Mouse (Mus musculus): Measurements from ENCODE around the gene St6galnac1. TPM values are rescaled to one million over a fixed set of nuclear protein-coding genes. Genes with fewer than 3 reads are reported as not detected.

Gene St6galnac1
- polyA plus RNA-seq, 1 experiment from 2014 or later = not detected

DNA sequence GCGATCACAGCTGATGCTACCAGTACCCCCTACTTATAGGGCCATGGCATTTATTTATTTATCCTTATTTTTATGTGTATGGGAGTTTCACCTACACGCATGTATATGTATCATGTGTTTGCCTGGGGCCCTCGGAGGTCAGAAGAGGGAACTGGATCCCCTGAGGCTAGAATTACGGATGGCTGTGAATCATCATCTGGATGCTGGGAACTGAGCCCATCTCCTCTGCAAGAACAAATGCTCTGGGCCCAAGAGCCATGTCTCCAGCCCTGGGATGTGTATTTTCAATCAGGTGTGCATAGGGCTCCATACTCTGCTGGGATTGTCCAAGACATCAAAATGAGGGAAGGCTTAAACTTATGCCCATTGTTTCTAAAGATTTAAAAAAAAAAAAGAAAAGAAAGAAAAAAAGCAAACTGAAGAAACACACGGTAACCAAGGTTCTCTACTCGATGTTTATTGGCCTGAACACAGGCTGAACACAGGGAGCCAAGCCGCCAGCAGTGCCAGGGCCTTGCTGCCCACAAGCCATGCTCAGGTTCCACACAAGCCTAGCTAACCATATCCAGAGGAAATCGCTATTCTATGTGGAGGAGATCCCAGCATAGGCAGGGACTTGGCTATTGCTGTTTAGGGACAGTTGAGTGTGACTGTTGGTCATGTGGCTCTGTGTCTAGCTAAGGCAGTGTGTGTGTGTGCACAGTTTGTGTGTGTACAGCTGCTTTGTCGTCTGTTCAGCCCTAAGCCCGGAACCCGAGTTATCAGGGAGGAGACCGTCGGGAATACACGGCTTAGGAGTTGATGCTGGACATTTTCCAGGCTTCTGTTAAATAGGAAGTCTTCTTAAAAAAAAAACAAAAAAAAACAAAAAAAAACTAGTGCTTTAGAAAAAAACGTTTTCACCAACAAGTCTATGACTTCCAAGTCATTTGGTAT, 31.1 kb upstream of the St6galnac1 start:
- no peaks in the 10 kb centered on the region for H3K36me3 ChIP-seq
- H3K9ac ChIP-seq = no peak overlapping the region
- no peaks in the 10 kb centered on the region for H3K27me3 ChIP-seq (replicated peaks)
- WGBS = 68% methylated on average over 15 of the region's 15 CpGs
- no peak overlapping the region for H3K4me2 ChIP-seq
- no peak for ATAC-seq (ENCODE audit: insufficient read depth, low FRiP score, low read depth)
- H3K27ac ChIP-seq = 0 out of 2 replicates have a peak overlapping the region, but pooled peaks have one; percentile 5
- no peak overlapping the region for H3K4me3 ChIP-seq (replicated peaks)
- H3K4me1 ChIP-seq = peaks cover 11% of the 10 kb centered on the region
- no peaks in the 10 kb centered on the region for H3K9me3 ChIP-seq

DNA sequence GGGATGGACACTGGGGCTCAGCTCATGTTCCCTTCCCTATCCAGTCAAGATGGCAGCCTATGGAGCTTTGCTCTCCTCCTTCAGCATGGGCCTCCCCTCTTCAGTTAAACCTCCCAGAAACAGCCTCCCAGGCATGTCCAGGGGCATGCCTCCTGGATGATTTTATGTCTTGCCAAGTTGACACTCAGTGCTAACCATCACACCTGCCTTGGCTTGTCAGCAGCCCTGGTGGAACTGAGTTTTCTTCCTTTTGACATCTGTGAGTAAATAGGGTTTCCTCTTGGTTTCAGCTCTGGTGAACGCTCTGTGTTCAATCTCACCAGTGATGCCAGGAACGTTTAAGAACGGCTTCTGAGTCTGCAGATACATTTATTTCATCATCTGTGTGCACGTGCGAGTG, 27.4 kb upstream of the St6galnac1 start:
- Histone ChIP-seq H3K4me1 (peaks cover 3% of the 10 kb centered on the region; the same call in 1 of the 2 replicates), H3K4me3 (replicated peaks) (no peak overlapping the region), H3K9me3 (no peaks in the 10 kb centered on the region), H3K9ac (no peak overlapping the region), H3K27me3 (replicated peaks) (no peaks in the 10 kb centered on the region), H3K4me2 (no peak overlapping the region), H3K27ac (no peak overlapping the region), H3K36me3 (no peaks in the 10 kb centered on the region)
- ATAC-seq (ENCODE audit: insufficient read depth, low FRiP score, low read depth) = no peak
- WGBS = 79% methylated on average over 5 of the region's 5 CpGs

DNA sequence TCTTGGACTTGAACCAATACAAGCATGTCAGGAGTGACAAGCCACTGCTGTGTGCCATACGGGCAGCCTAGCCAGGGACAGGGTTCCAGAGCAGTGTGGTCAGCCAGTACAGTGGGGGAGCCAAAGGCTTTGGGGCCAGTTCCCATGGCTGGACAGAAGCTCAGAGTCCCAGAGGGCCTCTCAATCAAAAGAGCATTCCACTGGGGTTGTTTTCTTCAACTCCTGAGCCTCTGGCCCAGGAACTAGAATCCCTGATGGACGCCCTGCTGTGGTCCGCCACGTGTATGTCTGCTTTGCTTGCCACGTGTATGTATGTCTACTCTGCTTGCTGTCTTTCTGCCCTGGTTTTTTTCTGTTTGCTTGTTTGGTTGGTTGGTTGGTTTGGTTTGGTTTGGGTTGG, 25.8 kb upstream of the St6galnac1 start:
- 67% methylated on average over 5 of the region's 5 CpGs for WGBS
- ATAC-seq (ENCODE audit: insufficient read depth, low FRiP score, low read depth) = no peak

DNA sequence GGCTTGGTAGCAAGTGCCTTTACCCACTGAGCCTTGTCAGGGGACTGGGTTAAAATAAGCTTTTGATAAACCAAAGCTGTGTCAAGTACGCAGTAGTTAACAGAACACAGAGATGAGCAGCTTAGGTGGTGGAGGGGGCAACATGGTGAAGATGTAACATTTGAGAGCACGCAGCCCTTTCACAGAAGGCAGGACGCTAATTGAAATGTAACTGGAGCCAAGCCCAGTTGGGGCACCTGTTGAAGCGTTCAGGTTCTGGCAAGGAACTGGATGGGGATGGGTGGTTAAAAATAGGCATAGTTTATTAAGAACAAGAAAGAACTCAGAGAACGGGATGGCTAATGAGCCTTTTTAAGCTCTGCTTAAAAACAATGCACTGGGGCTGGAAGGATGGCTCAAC, 24.1 kb upstream of the St6galnac1 start:
- H3K36me3 ChIP-seq = no peaks in the 10 kb centered on the region
- no peak overlapping the region for H3K4me3 ChIP-seq (replicated peaks)
- no peak for ATAC-seq (ENCODE audit: insufficient read depth, low FRiP score, low read depth)
- no peak overlapping the region for H3K9ac ChIP-seq
- WGBS = 80% methylated on average over 5 of the region's 5 CpGs
- H3K4me1 ChIP-seq = no peaks in the 10 kb centered on the region
- no peaks in the 10 kb centered on the region for H3K9me3 ChIP-seq
- H3K4me2 ChIP-seq = no peak overlapping the region
- no peaks in the 10 kb centered on the region for H3K27me3 ChIP-seq (replicated peaks)
- H3K27ac ChIP-seq = no peak overlapping the region

More for the DNA sequence above, 25.8 kb upstream of the St6galnac1 start:
- no peak overlapping the region for H3K4me2 ChIP-seq
- no peak overlapping the region for H3K4me3 ChIP-seq (replicated peaks)
- no peaks in the 10 kb centered on the region for H3K4me1 ChIP-seq
- H3K27me3 ChIP-seq (replicated peaks) = no peaks in the 10 kb centered on the region
- H3K27ac ChIP-seq = no peak overlapping the region
- H3K9me3 ChIP-seq = no peaks in the 10 kb centered on the region
- no peak overlapping the region for H3K9ac ChIP-seq
- H3K36me3 ChIP-seq = no peaks in the 10 kb centered on the region

DNA sequence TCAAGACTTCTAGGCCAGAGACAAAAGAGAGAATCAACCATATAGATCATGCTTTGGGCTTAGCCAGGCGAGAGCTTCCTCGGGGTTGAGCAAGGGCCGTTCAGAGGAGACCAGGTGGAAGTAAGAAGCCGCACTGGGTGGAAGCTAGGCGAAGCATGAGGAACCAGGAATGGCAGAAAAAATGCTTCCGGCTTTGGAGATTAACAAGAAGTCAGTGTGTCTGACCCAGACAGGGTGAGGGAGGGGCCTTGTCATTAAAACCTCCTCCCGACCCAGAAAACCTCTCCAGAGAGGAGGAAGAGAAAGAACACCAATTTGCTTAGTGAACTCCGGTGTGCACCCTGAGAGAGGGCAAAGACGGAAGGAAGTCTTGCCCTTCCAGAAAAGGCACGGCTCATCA, 8.9 kb upstream of the St6galnac1 start:
- no peak overlapping the region for H3K4me2 ChIP-seq
- no peak overlapping the region for H3K9ac ChIP-seq
- H3K27me3 ChIP-seq (replicated peaks) = no peaks in the 10 kb centered on the region
- H3K36me3 ChIP-seq = no peaks in the 10 kb centered on the region
- H3K27ac ChIP-seq = no peak overlapping the region
- no peaks in the 10 kb centered on the region for H3K9me3 ChIP-seq
- peaks cover 3% of the 10 kb centered on the region; the same call in 1 of the 2 replicates for H3K4me1 ChIP-seq
- no peak for ATAC-seq (ENCODE audit: insufficient read depth, low FRiP score, low read depth)
- H3K4me3 ChIP-seq (replicated peaks) = no peak overlapping the region
- WGBS = 89% methylated on average over 10 of the region's 10 CpGs

DNA sequence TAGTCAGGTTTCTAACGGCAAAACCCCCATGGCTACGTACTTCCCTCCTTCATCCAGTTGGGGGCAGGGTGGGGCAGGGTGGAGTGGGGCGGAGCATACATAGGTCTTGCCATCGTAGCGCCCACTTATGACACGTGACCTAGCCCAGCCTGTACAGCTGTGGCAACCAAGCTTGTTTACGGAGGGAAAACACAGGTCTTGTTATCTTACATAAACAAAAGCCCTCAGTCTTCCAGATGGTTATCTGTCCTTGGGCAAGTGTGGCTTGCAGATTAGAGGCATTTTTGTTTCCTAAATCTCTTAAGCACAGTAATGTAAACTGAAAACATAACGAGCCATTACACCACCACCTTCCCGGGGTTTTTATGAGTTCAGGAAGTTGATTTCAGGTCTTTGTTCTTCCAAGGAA, 7.4 kb upstream of the St6galnac1 start:
- 42% methylated on average over 9 of the region's 9 CpGs for WGBS
- Histone ChIP-seq H3K27ac (no peak overlapping the region), H3K4me2 (no peak overlapping the region), H3K4me1 (peaks cover 3% of the 10 kb centered on the region; the same call in 1 of the 2 replicates), H3K9ac (no peak overlapping the region), H3K36me3 (no peaks in the 10 kb centered on the region), H3K4me3 (replicated peaks) (0 out of 2 replicates have a peak overlapping the region, but pooled peaks have one; percentile 2), H3K9me3 (no peaks in the 10 kb centered on the region), H3K27me3 (replicated peaks) (no peaks in the 10 kb centered on the region)
- no peak; the same call in 1 of the 2 replicates for ATAC-seq (ENCODE audit: insufficient read depth, low FRiP score, low read depth)

DNA sequence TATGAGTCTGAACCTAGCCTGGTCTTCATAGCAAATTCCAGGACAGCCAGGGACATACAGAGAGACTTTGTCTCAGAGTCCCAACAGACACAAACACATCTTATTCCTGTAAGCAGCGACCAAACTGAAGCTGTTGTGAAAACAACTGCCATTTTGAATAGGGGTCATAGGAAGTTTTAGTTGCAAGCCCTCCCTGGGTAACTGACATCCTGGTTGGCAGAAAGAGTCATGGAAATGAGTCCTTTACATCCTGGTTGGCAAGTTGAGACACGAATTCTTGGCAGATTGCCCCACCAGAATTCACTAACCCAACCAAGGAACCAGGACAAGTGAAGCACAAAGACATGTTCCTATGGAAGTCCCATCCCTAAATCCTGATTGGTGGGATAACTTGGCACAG, 2.1 kb downstream of the St6galnac1 start:
- Histone ChIP-seq H3K27me3 (replicated peaks) (no peaks in the 10 kb centered on the region), H3K4me3 (replicated peaks) (no peak overlapping the region), H3K4me1 (no peaks in the 10 kb centered on the region), H3K27ac (no peak overlapping the region), H3K36me3 (no peaks in the 10 kb centered on the region), H3K9me3 (no peaks in the 10 kb centered on the region), H3K4me2 (no peak overlapping the region), H3K9ac (no peak overlapping the region)
- ATAC-seq (ENCODE audit: insufficient read depth, low FRiP score, low read depth) = no peak
- WGBS = 52% methylated on average over 2 of the region's 2 CpGs

DNA sequence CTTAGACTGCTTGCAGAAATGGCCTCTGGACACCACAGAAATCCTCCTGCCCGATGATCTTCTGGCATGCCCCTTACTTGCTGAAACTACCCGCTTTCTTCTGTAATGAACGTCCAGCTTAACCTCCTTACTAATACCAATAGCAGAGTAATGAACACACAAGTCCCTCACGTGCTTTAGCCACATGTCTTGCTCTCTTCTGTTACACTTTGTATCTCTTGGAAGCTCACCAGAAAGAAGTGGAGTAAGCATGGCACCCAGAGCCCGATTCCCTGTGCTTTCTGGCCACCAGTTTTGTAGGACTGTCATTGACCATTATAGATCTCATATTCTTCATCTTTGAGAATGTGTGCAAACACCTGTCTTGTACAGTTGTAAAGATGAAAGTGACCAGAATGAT, 5.4 kb downstream of the St6galnac1 start:
- Histone ChIP-seq H3K36me3 (no peaks in the 10 kb centered on the region), H3K9me3 (no peaks in the 10 kb centered on the region), H3K27ac (no peak overlapping the region), H3K4me3 (replicated peaks) (no peak overlapping the region), H3K4me2 (no peak overlapping the region), H3K9ac (no peak overlapping the region), H3K4me1 (no peaks in the 10 kb centered on the region), H3K27me3 (replicated peaks) (no peaks in the 10 kb centered on the region)
- 77% methylated on average over 5 of the region's 5 CpGs for WGBS
- ATAC-seq (ENCODE audit: insufficient read depth, low FRiP score, low read depth) = no peak

DNA sequence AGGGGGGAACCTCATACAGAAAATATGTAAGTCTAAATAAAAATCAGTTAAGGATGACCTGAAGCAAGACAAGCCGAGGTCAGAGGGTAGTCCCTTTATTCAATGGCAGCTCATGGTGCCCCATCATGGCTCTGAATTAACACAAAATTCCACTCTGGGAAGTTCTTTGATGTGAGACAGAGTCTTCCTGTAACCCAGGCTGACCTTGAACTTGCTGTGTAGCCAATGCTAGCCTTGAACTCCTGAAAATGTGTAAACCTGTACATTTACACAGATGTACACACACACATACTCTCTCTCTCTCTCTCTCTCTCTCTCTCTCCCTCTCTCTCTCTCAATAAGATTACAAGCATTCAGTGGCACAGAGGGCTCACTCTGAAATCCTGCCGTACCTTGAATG, 10.4 kb downstream of the St6galnac1 start:
- WGBS = 88% methylated on average over 2 of the region's 2 CpGs
- Histone ChIP-seq H3K9ac (no peak overlapping the region), H3K4me2 (no peak overlapping the region), H3K9me3 (no peaks in the 10 kb centered on the region), H3K4me3 (replicated peaks) (no peak overlapping the region), H3K36me3 (no peaks in the 10 kb centered on the region), H3K27me3 (replicated peaks) (no peaks in the 10 kb centered on the region), H3K27ac (no peak overlapping the region), H3K4me1 (no peaks in the 10 kb centered on the region)
- no peak for ATAC-seq (ENCODE audit: insufficient read depth, low FRiP score, low read depth)

DNA sequence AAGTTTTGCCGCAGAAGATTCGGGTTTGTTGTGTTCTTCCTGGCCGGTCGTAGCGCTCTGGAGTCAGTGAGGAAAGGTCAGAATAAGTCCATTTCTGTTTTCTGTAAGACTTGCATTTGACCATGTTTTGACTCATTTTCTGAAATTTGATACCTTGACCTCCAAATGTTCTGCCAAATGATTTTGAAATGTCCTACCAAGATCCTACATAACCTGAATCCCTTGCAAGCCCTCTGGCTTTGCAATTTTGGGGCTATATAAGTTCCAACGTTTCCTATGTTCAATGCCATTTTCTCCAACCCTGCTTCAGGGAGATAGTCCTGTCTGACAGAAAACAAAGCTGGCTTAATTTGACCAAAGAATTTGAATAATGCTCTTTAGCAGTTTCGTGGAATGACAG, 11.0 kb downstream of the St6galnac1 start:
- Histone ChIP-seq H3K27ac (no peak overlapping the region), H3K9me3 (no peaks in the 10 kb centered on the region), H3K9ac (no peak overlapping the region), H3K27me3 (replicated peaks) (no peaks in the 10 kb centered on the region), H3K36me3 (no peaks in the 10 kb centered on the region), H3K4me1 (no peaks in the 10 kb centered on the region), H3K4me3 (replicated peaks) (no peak overlapping the region), H3K4me2 (no peak overlapping the region)
- WGBS = 91% methylated on average over 7 of the region's 7 CpGs
- ATAC-seq (ENCODE audit: insufficient read depth, low FRiP score, low read depth) = no peak

DNA sequence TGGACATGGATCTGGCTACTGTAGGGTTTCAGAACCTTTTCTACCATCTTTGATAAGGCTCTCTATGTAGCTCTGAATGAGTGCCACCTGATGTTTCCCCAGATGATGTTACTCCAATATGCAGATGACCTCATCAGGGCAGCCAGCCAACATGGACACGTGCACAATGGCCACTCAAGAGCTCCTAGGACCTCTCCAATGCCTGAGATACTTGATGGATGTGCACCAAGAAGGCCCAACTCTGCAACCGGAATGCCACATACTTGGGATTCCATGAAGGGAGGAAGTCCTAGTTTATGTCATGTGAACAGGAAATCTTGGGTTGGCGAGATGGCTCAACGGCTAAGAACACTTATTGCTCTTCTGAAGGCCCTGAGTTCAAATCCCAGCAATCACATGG, 20.1 kb downstream of the St6galnac1 start:
- WGBS = 66% methylated on average over 4 of the region's 4 CpGs
- no peaks in the 10 kb centered on the region for H3K4me1 ChIP-seq
- no peak for ATAC-seq (ENCODE audit: insufficient read depth, low FRiP score, low read depth)
- no peak overlapping the region for H3K9ac ChIP-seq
- no peaks in the 10 kb centered on the region for H3K36me3 ChIP-seq
- no peak overlapping the region for H3K4me3 ChIP-seq (replicated peaks)
- no peaks in the 10 kb centered on the region for H3K27me3 ChIP-seq (replicated peaks)
- H3K27ac ChIP-seq = no peak overlapping the region
- H3K9me3 ChIP-seq = no peaks in the 10 kb centered on the region
- no peak overlapping the region for H3K4me2 ChIP-seq

DNA sequence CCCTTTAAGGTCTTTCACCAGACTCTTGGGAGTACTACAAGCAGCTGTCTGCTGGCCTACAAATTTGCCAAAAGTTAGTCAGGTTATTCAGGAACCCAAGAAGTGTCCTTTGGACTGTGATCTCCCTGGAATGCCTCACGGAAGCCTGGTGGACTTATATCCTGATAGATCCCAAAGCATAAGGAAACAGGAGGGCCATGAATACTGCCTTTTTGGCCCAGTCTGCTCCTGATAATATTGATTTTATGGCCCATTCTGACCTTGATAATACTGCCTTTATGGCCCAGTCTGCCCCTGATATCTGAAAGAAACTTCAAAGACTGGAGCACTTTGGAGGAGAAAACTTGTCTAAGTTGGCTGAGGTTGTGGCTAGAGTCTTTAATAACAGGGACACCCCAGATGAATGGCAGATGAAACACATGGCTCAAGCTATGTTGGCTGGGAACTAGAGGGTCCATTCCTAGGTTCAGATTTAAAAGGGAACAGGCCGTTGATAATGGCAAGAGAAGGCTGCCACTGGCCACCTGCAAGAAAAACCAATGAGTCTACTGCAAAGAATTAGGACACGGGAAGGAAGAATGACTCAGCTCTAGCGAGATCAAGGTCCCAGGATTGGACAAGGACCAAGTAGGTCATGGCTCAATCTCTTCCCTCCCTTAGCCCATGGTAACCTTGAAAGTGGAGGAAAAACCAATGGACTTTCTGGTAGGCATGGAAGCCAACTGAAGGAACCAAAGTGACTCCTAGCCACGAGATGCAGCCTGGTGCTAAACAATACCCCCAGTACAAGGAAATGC, 21.4 kb downstream of the St6galnac1 start:
- WGBS = 87% methylated on average over 5 of the region's 5 CpGs
- H3K9ac ChIP-seq = no peak overlapping the region
- no peak overlapping the region for H3K27ac ChIP-seq
- no peak for ATAC-seq (ENCODE audit: insufficient read depth, low FRiP score, low read depth)
- no peaks in the 10 kb centered on the region for H3K36me3 ChIP-seq
- no peaks in the 10 kb centered on the region for H3K4me1 ChIP-seq
- no peak overlapping the region for H3K4me3 ChIP-seq (replicated peaks)
- H3K27me3 ChIP-seq (replicated peaks) = no peaks in the 10 kb centered on the region
- H3K4me2 ChIP-seq = no peak overlapping the region
- no peaks in the 10 kb centered on the region for H3K9me3 ChIP-seq

Measured in stomach, embryonic 15.5 days (tissue).